Mouse (Mus musculus) heart, embryonic 15.5 days (tissue): Measurements from ENCODE around the gene Gsx1. TPM values are rescaled to one million over a fixed set of nuclear protein-coding genes. Genes with fewer than 3 reads are reported as not detected.

ENCODE experiments used
- ATAC-seq: fragments of 200-750 bp; cut with Nextera tagmentation; replicated peaks from 2 replicates; pipeline ENCODE4 v1.8.0; 2017; ENCODE audit warnings: low read depth, moderate TSS enrichment; ENCODE audit not compliant: insufficient number of reproducible peaks, insufficient read depth, low FRiP score
- H3K27ac ChIP-seq: fragments of 300-500 bp; sonication (generic); 2 replicates; pipeline ENCODE4 v1.5.1; 2015; ENCODE audit warnings: mild to moderate bottlenecking, inconsistent platforms
- H3K27me3 ChIP-seq: fragments of 300-500 bp; sonication (generic); 2 replicates; pipeline ENCODE4 v1.6.1; 2015; ENCODE audit warnings: inconsistent platforms
- H3K36me3 ChIP-seq: fragments of 300-500 bp; sonication (generic); 2 replicates; pipeline ENCODE4 v1.6.1; 2015; ENCODE audit warnings: mild to moderate bottlenecking, inconsistent platforms
- H3K4me1 ChIP-seq: fragments of 300-500 bp; sonication (generic); replicated peaks from 2 replicates; pipeline ENCODE4 v1.6.1; 2015; ENCODE audit warnings: inconsistent platforms
- H3K4me2 ChIP-seq: fragments of 300-500 bp; sonication (generic); 2 replicates; pipeline ENCODE4 v1.6.1; 2015; ENCODE audit warnings: inconsistent platforms, mild to moderate bottlenecking, moderate library complexity
- H3K4me3 ChIP-seq: fragments of 300-500 bp; sonication (generic); 2 replicates; pipeline ENCODE4 v1.5.1; 2015; ENCODE audit warnings: mild to moderate bottlenecking, inconsistent platforms
- H3K9ac ChIP-seq: fragments of 300-500 bp; sonication (generic); 2 replicates; pipeline ENCODE4 v1.6.1; 2015; ENCODE audit warnings: mild to moderate bottlenecking, inconsistent platforms
- H3K9me3 ChIP-seq: fragments of 300-500 bp; sonication (generic); replicated peaks from 2 replicates; pipeline ENCODE4 v1.6.1; 2016; ENCODE audit warnings: inconsistent platforms
- WGBS: fragments of 180-500 bp; shearing (Covaris S2); methylation state at CpG from one replicate; pipeline ENCODE4 v1.1.7; 2015; ENCODE audit warnings: mixed read lengths; 5-methylcytosine and 5-hydroxymethylcytosine counted together
- polyA plus RNA-seq: library from polyadenylated mRNA; unstranded; fragments of >200 nt; fragmentation: Nextera tagmentation; extraction: Ambion mirVana; gene quantifications from 2 replicates; pipeline ENCODE4 v1.2.1, GENCODE M21; 2015

Gene Gsx1
- polyA plus RNA-seq, 1 experiment from 2014 or later = not detected

- no peak overlapping the region for H3K27ac ChIP-seq
- peaks cover 29% of the 10 kb centered on the region for H3K4me1 ChIP-seq
- peak overlapping the region; percentile 31 for H3K4me3 ChIP-seq
- peaks cover 81% of the 10 kb centered on the region for H3K27me3 ChIP-seq
- no peaks in the 10 kb centered on the region for H3K36me3 ChIP-seq
- no peak for ATAC-seq
- WGBS = 7% methylated on average over 19 of the region's 19 CpGs
- peak overlapping the region; percentile 52 for H3K4me2 ChIP-seq
- no peak overlapping the region for H3K9ac ChIP-seq
- 0 out of 2 replicates have a peak, but pooled peaks cover 3% of the 10 kb centered on the region for H3K9me3 ChIP-seq
These were observed 3.2 kb upstream of the Gsx1 start for GRCm38 (mm10) chr5:147185174-147185915.

GRCm38 (mm10) chr5:147186001-147186431, 2.5 kb upstream of the Gsx1 start:
- peaks cover 87% of the 10 kb centered on the region for H3K27me3 ChIP-seq
- no peak for ATAC-seq
- H3K4me3 ChIP-seq = peak overlapping the region; percentile 31

GRCm38 (mm10) chr5:147186781-147187551, 1.5 kb upstream of the Gsx1 start:
- no peak overlapping the region for H3K27ac ChIP-seq
- H3K27me3 ChIP-seq = peaks cover 93% of the 10 kb centered on the region
- 1% methylated on average over 37 of the region's 37 CpGs for WGBS
- H3K4me2 ChIP-seq = peak overlapping the region; percentile 52
- peaks cover 29% of the 10 kb centered on the region for H3K4me1 ChIP-seq
- 0 out of 2 replicates have a peak, but pooled peaks cover 3% of the 10 kb centered on the region for H3K9me3 ChIP-seq
- no peak for ATAC-seq
- H3K36me3 ChIP-seq = no peaks in the 10 kb centered on the region
- peak overlapping the region; percentile 26 for H3K4me3 ChIP-seq
- no peak overlapping the region for H3K9ac ChIP-seq

More at GRCm38 (mm10) chr5:147186001-147186431, 2.5 kb upstream of the Gsx1 start:
- Histone ChIP-seq H3K4me1 (peaks cover 29% of the 10 kb centered on the region), H3K4me2 (peak overlapping the region; percentile 52), H3K36me3 (no peaks in the 10 kb centered on the region), H3K27ac (no peak overlapping the region), H3K9me3 (0 out of 2 replicates have a peak, but pooled peaks cover 3% of the 10 kb centered on the region), H3K9ac (no peak overlapping the region)
- under 1% methylated on average over 26 of the region's 26 CpGs for WGBS

GRCm38 (mm10) chr5:147187552-147188170, 835 bp upstream of the Gsx1 start:
- H3K9me3 ChIP-seq = 0 out of 2 replicates have a peak, but pooled peaks cover 3% of the 10 kb centered on the region
- H3K27ac ChIP-seq = no peak overlapping the region
- no peaks in the 10 kb centered on the region for H3K36me3 ChIP-seq
- peaks cover 96% of the 10 kb centered on the region for H3K27me3 ChIP-seq
- peak overlapping the region; percentile 52 for H3K4me2 ChIP-seq
- ATAC-seq = no peak
- H3K9ac ChIP-seq = no peak overlapping the region
- 7% methylated on average over 25 of the region's 25 CpGs for WGBS
- peaks cover 29% of the 10 kb centered on the region for H3K4me1 ChIP-seq
- peak overlapping the region; percentile 26 for H3K4me3 ChIP-seq

- H3K9me3 ChIP-seq = no peaks in the 10 kb centered on the region
- H3K27ac ChIP-seq = no peak overlapping the region
- peak overlapping the region; percentile 60 for H3K4me2 ChIP-seq
- WGBS = 1% methylated on average over 28 of the region's 28 CpGs
- no peak for ATAC-seq
- peaks cover 29% of the 10 kb centered on the region for H3K4me1 ChIP-seq
- no peaks in the 10 kb centered on the region for H3K36me3 ChIP-seq
- peak overlapping the region; percentile 40 for H3K4me3 ChIP-seq
- peaks cover 97% of the 10 kb centered on the region for H3K27me3 ChIP-seq
- H3K9ac ChIP-seq = no peak overlapping the region
These were observed 660 bp downstream of the Gsx1 start for GRCm38 (mm10) chr5:147189156-147189555.

- Histone ChIP-seq H3K27ac (no peak overlapping the region), H3K27me3 (peaks cover 96% of the 10 kb centered on the region), H3K9ac (no peak overlapping the region), H3K4me3 (no peak overlapping the region), H3K9me3 (no peaks in the 10 kb centered on the region), H3K36me3 (no peaks in the 10 kb centered on the region), H3K4me1 (peaks cover 29% of the 10 kb centered on the region), H3K4me2 (no peak overlapping the region)
- no peak for ATAC-seq
- WGBS = 2% methylated on average over 46 of the region's 46 CpGs
These were observed 1.5 kb downstream of the Gsx1 start for GRCm38 (mm10) chr5:147189836-147190602.

GRCm38 (mm10) chr5:147190885-147191284, 2.4 kb downstream of the Gsx1 start:
- Histone ChIP-seq H3K4me2 (no peak overlapping the region), H3K9ac (no peak overlapping the region), H3K36me3 (no peaks in the 10 kb centered on the region), H3K4me3 (no peak overlapping the region), H3K9me3 (no peaks in the 10 kb centered on the region), H3K4me1 (peaks cover 28% of the 10 kb centered on the region), H3K27me3 (peaks cover 97% of the 10 kb centered on the region), H3K27ac (no peak overlapping the region)
- ATAC-seq = no peak
- WGBS = 4% methylated on average over 7 of the region's 7 CpGs

- Histone ChIP-seq H3K27ac (no peak overlapping the region), H3K4me2 (no peak overlapping the region), H3K4me1 (peaks cover 20% of the 10 kb centered on the region), H3K9me3 (no peaks in the 10 kb centered on the region), H3K36me3 (no peaks in the 10 kb centered on the region), H3K4me3 (no peak overlapping the region), H3K9ac (no peak overlapping the region), H3K27me3 (peaks cover 93% of the 10 kb centered on the region)
- WGBS = under 1% methylated on average over 24 of the region's 24 CpGs
- no peak for ATAC-seq
These were observed 3.5 kb downstream of the Gsx1 start for GRCm38 (mm10) chr5:147191801-147192575.

GRCm38 (mm10) chr5:147192576-147192960, 4.1 kb downstream of the Gsx1 start:
- Histone ChIP-seq H3K27me3 (peaks cover 93% of the 10 kb centered on the region), H3K36me3 (no peaks in the 10 kb centered on the region), H3K9me3 (no peaks in the 10 kb centered on the region), H3K9ac (no peak overlapping the region), H3K4me2 (no peak overlapping the region), H3K4me1 (peaks cover 15% of the 10 kb centered on the region), H3K27ac (no peak overlapping the region), H3K4me3 (no peak overlapping the region)
- 1% methylated on average over 9 of the region's 9 CpGs for WGBS
- no peak for ATAC-seq

- Histone ChIP-seq H3K9ac (no peak overlapping the region), H3K4me3 (no peak overlapping the region), H3K27me3 (peaks cover 8% of the 10 kb centered on the region), H3K4me2 (no peak overlapping the region), H3K27ac (no peak overlapping the region), H3K9me3 (no peaks in the 10 kb centered on the region; the same call in 1 of the 2 replicates), H3K4me1 (no peaks in the 10 kb centered on the region), H3K36me3 (no peaks in the 10 kb centered on the region)
- ATAC-seq = no peak
- WGBS = 16% methylated on average over 6 of the region's 6 CpGs
These were observed 16.4 kb downstream of the Gsx1 start for GRCm38 (mm10) chr5:147204905-147205304.
